ENCODE assay signal across 9 mouse cellular contexts in genomic region chr2:71816391-71817041, GRCm38 (mm10). TPM values are rescaled to one million over a fixed set of nuclear protein-coding genes. Genes with fewer than 3 reads are reported as not detected.
DNase-seq lines count a peak whose midpoint lies in the region; ATAC-seq and TF ChIP-seq lines count a peak whose summit lies in the region.
"Had no signal": no experiment of that assay in that cellular context is flagged by ENCODE, and none has a peak within 500 bp of the region (broad histone marks: within the 10 kb centered on the region; RNA-seq: fewer than 3 reads in every experiment).

No protein-coding gene starts in this region.

- no peak for TF ChIP-seq POLR2A in brain, embryonic 14.5 days (IDR thresholded peaks at IDR 0.05; ENCODE audit: borderline replicate concordance, extremely low read depth, insufficient read depth, insufficient read length, poor library complexity, severe bottlenecking)

- no peak overlapping the region for H3K9ac ChIP-seq in forebrain, embryonic 16.5 days (replicated peaks; ENCODE audit: low read depth, low read length)
- H3K9ac ChIP-seq in lung, embryonic 16.5 days (ENCODE audit: low read length) = 0 out of 2 replicates have a peak overlapping the region, but pooled peaks have one; percentile 4
- H3K9ac ChIP-seq: midbrain, embryonic 12.5 days had no signal

- ATAC-seq in forebrain, embryonic 16.5 days = peak; percentile 56
- ATAC-seq in lung, embryonic 16.5 days (ENCODE audit: low read depth) = no peak

- H3K9me3 ChIP-seq in forebrain, embryonic 16.5 days (ENCODE audit: control insufficient read depth, low read length) = no peaks in the 10 kb centered on the region
- H3K9me3 ChIP-seq in lung, embryonic 16.5 days (ENCODE audit: control insufficient read depth, low read length) = no peaks in the 10 kb centered on the region
- H3K9me3 ChIP-seq: midbrain, embryonic 12.5 days had no signal

- peaks cover 7% of the 10 kb centered on the region for H3K4me1 ChIP-seq in forebrain, embryonic 16.5 days (replicated peaks; ENCODE audit: control insufficient read depth, insufficient read depth, low read length)
- peaks cover 36% of the 10 kb centered on the region for H3K4me1 ChIP-seq in lung, embryonic 16.5 days (replicated peaks; ENCODE audit: control insufficient read depth, insufficient read depth, low read length)

- no peaks in the 10 kb centered on the region for H3K27me3 ChIP-seq in forebrain, embryonic 16.5 days (replicated peaks; ENCODE audit: control insufficient read depth, insufficient read depth, low read length)
- H3K27me3 ChIP-seq in lung, embryonic 16.5 days (ENCODE audit: control insufficient read depth, insufficient read depth, low read depth, low read length) = no peaks in the 10 kb centered on the region

- DNase-seq in heart, adult 18-20 months = peak; percentile 23 to 57
- no peak for DNase-seq in heart, adult 8-10 months (ENCODE audit: low spot score)
- DNase-seq in B cell, adult 2 months = peak; percentile 38 to 42
- peak; percentile 85 for DNase-seq in brain, embryonic 14.5 days (ENCODE audit: low read depth)
- peak; percentile 63 to 71 for DNase-seq in thymus, postnatal 10 days (ENCODE audit: low spot score in 2 of 2)
- no peak for DNase-seq in urinary bladder, postnatal 14 days (ENCODE audit: low spot score)

- WGBS in forebrain, embryonic 16.5 days = 30% methylated on average over 14 of the region's 14 CpGs
- 27% methylated on average over 14 of the region's 14 CpGs for WGBS in lung, embryonic 16.5 days

- H3K27ac ChIP-seq in forebrain, embryonic 16.5 days (ENCODE audit: low read length) = no peak overlapping the region
- no peak overlapping the region for H3K27ac ChIP-seq in lung, embryonic 16.5 days (ENCODE audit: low read length)
- H3K27ac ChIP-seq: midbrain, embryonic 12.5 days had no signal

- H3K36me3 ChIP-seq in forebrain, embryonic 16.5 days (ENCODE audit: control insufficient read depth, insufficient read depth) = no peaks in the 10 kb centered on the region
- H3K36me3 ChIP-seq in lung, embryonic 16.5 days (ENCODE audit: control insufficient read depth, insufficient read depth, low read length) = no peaks in the 10 kb centered on the region; the same call in 1 of the 2 replicates
- H3K36me3 ChIP-seq: midbrain, embryonic 12.5 days had no signal

- H3K4me2 ChIP-seq in forebrain, embryonic 16.5 days (ENCODE audit: low read length) = no peak overlapping the region
- no peak overlapping the region for H3K4me2 ChIP-seq in lung, embryonic 16.5 days (ENCODE audit: low read depth, low read length)
- H3K4me2 ChIP-seq: midbrain, embryonic 12.5 days had no signal

- TF ChIP-seq CTCF in brain, embryonic 14.5 days (IDR thresholded peaks at IDR 0.05; ENCODE audit: borderline replicate concordance, extremely low read depth, insufficient read depth, insufficient read length) = peak; percentile 68; the same call in 1 of the 2 replicates

- no peak overlapping the region for H3K4me3 ChIP-seq in forebrain, embryonic 16.5 days (replicated peaks; ENCODE audit: low read length)
- H3K4me3 ChIP-seq in lung, embryonic 16.5 days (ENCODE audit: low read length) = no peak overlapping the region
- H3K4me3 ChIP-seq: midbrain, embryonic 12.5 days had no signal

RNA-seq across cellular contexts. Expression of gene Pdk1, which starts 56.5 kb away (rescaled TPM):
- total RNA-seq in heart, adult 18-20 months (2021) = 100 to 1,000 TPM; 177 to 179 TPM
- 100 to 1,000 TPM; 182 to 208 (median 195) TPM for total RNA-seq in heart, adult 8-10 months (2022)
- polyA plus RNA-seq in brain, embryonic 14.5 days (2012; rRNA removed) = 11.4 and 14.1 TPM in 2 replicates
- polyA plus RNA-seq in forebrain, embryonic 16.5 days (2015; fragmentation: Nextera tagmentation; extraction: Ambion mirVana) = 24.2 and 27.2 TPM in 2 replicates
- 54.0 and 57.1 TPM in 2 replicates for polyA plus RNA-seq in lung, embryonic 16.5 days (2015; fragmentation: Nextera tagmentation; extraction: Ambion mirVana)

Comparison
In these comparisons a context has a peak if more than half of its experiments do, and no peak if none do; other contexts are left out.
1. DNase-seq: peak in heart, adult 18-20 months (2 of 2), B cell, adult 2 months (2 of 2), brain, embryonic 14.5 days (single experiment) and thymus, postnatal 10 days (2 of 2); none in heart, adult 8-10 months (single experiment) and urinary bladder, postnatal 14 days (single experiment).